Mouse (Mus musculus) ES-E14 (cell line): ENCODE results near the gene Fndc11.

Experiments used
- CHD2 ChIP-seq: IDR thresholded peaks from 2 replicates; pipeline ENCODE4 v1.6.1; 2014; ENCODE audit warnings: mild to moderate bottlenecking, low read depth, low read length, inconsistent platforms
- HCFC1 ChIP-seq: IDR thresholded peaks from 2 replicates; pipeline ENCODE4 v1.6.1; 2012; ENCODE audit warnings: low read length, inconsistent platforms, borderline replicate concordance; ENCODE audit not compliant: insufficient read depth
- MAFK ChIP-seq: IDR thresholded peaks from 2 replicates; pipeline ENCODE4 v1.6.1; 2014; ENCODE audit warnings: mild to moderate bottlenecking, low read depth, low read length, inconsistent platforms; ENCODE audit not compliant: insufficient read depth
- ZC3H11A ChIP-seq: IDR thresholded peaks from 2 replicates; pipeline ENCODE4 v1.6.1; 2012; ENCODE audit warnings: low read depth, mild to moderate bottlenecking, inconsistent platforms, low read length, borderline replicate concordance
- ZNF384 ChIP-seq: IDR thresholded peaks from 2 replicates; pipeline ENCODE4 v1.6.1; 2012; ENCODE audit warnings: low read depth, low read length, inconsistent platforms

DNA sequence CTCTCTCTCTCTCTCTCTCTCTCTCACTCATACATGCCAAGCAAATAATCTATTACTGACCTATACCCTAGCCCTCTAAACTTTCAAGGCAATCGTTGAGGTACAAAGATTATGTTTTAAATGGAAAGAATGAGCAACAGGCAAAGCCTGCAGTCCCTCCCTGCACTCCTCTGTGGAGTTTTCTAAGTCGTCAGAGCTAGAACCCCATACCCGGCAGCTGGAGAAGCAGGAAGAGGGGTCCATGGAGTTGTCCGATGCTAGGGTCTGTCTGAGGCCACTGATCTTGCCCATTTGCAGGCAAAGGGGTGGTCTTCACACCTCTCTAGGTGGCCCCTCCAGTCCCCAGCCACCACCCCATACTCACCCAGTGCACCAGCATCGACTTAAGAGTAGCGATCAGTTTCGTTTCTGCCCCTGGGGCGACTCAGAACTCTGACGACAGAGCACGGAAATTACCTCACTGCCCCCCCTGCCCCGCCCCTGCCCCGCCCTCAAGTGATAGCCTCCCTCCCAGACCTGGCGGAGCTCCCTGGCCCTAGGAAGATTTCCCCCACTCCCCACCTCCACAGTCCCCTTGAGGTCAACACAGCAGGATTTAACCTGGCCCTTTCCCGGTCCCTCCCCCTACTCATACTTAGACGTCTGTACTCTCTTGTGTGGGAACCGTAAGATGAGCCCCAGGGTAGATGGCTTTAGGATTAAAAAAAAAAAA lies 21.9 kb downstream of the Fndc11 start, which contains the start of gene Helz2:
- TF ChIP-seq MAFK (no peak), ZNF384 (no peak), CHD2 (no peak), ZC3H11A (no peak), HCFC1 (no peak)
